Mouse (Mus musculus) small intestine, adult 2 months (tissue): ENCODE data around the gene Ntf5. TPM values are rescaled to one million over a fixed set of nuclear protein-coding genes. Genes with fewer than 3 reads are reported as not detected.
A peak's percentile ranks its signal among the peaks of the same experiment; 100 is the strongest.
"Not testable (repeated sequence)": the region's sequence is repeated elsewhere in the genome, so short reads cannot be mapped to it uniquely, and the experiment has no call there.

Source experiments
- H3K27ac ChIP-seq: fragments of 200-500 bp; 2 replicates; pipeline ENCODE4 v1.5.1; 2012; ENCODE audit warnings: low read depth, low read length, control low read depth, inconsistent platforms; ENCODE audit not compliant: insufficient read depth
- H3K27me3 ChIP-seq: fragments of 200-500 bp; 2 replicates; pipeline ENCODE4 v1.6.1; 2012; ENCODE audit warnings: mild to moderate bottlenecking, moderate library complexity, low read length, inconsistent platforms; ENCODE audit not compliant: control insufficient read depth, insufficient read depth
- H3K36me3 ChIP-seq: fragments of 200-500 bp; 2 replicates; pipeline ENCODE4 v1.6.1; 2012; ENCODE audit warnings: mild to moderate bottlenecking, low read length, control low read depth, inconsistent platforms; ENCODE audit not compliant: control insufficient read depth, insufficient read depth
- H3K4me1 ChIP-seq: fragments of 200-500 bp; 2 replicates; pipeline ENCODE4 v1.6.1; 2012; ENCODE audit warnings: low read length, inconsistent platforms, mixed read lengths; ENCODE audit not compliant: control insufficient read depth, insufficient read depth, insufficient read length
- H3K4me3 ChIP-seq: fragments of 200-500 bp; 2 replicates; pipeline ENCODE4 v1.5.1; 2012; ENCODE audit warnings: low read depth, mild to moderate bottlenecking, control low read depth, inconsistent platforms, low read length, moderate library complexity
- CTCF ChIP-seq: fragments of 200-500 bp; IDR thresholded peaks from 2 replicates; pipeline ENCODE4 v1.5.1; 2012; ENCODE audit warnings: low read depth, mild to moderate bottlenecking, control low read depth, inconsistent platforms, low read length, moderate library complexity, mixed read lengths; ENCODE audit not compliant: insufficient replicate concordance, insufficient read length; ENCODE audit errors: extremely low read depth
- POLR2A ChIP-seq: fragments of 200-500 bp; IDR thresholded peaks from 2 replicates; pipeline ENCODE4 v1.6.1; 2012; ENCODE audit warnings: low read depth, mild to moderate bottlenecking, control low read depth, inconsistent platforms, low read length, moderate library complexity
- WGBS: fragments of 180-500 bp; shearing (Covaris S2); methylation state at CpG from one replicate; pipeline ENCODE4 v1.1.7; 2018; 5-methylcytosine and 5-hydroxymethylcytosine counted together
- polyA plus RNA-seq: library from polyadenylated mRNA; depleted of rRNA; stranded (reverse); fragments of >200 nt; gene quantifications from 2 replicates; pipeline ENCODE4 v1.2.3, GENCODE M21; 2012

The Ntf5 gene
- polyA plus RNA-seq, 1 experiment: 0.28 TPM

- peak overlapping the region; percentile 98 for H3K27ac ChIP-seq
- H3K27me3 ChIP-seq: no peaks in the 10 kb centered on the region
- peaks cover 22% of the 10 kb centered on the region for H3K4me1 ChIP-seq
- WGBS: 5% methylated on average over 13 of the region's 13 CpGs
- peaks cover 33% of the 10 kb centered on the region for H3K36me3 ChIP-seq
- H3K4me3 ChIP-seq: peak overlapping the region; percentile 42
- no peak for TF ChIP-seq CTCF
- TF ChIP-seq POLR2A: no peak
These were observed 47.4 kb downstream of the Ntf5 start for GRCm38 (mm10) chr7:45460860-45461314.

GRCm38 (mm10) chr7:45461326-45461725 lies 47.8 kb downstream of the Ntf5 start:
- WGBS: 56% methylated on average over 5 of the region's 5 CpGs
- Histone ChIP-seq H3K36me3 (peaks cover 33% of the 10 kb centered on the region), H3K27ac (peak overlapping the region; percentile 98), H3K27me3 (no peaks in the 10 kb centered on the region), H3K4me1 (peaks cover 22% of the 10 kb centered on the region), H3K4me3 (peak overlapping the region; percentile 42)
- TF ChIP-seq POLR2A: no peak
- no peak for TF ChIP-seq CTCF

- WGBS: 91% methylated on average over 4 of the region's 4 CpGs
- Histone ChIP-seq H3K4me3 (no peak overlapping the region), H3K27ac (peak overlapping the region; percentile 54; the same call in 1 of the 2 replicates), H3K27me3 (no peaks in the 10 kb centered on the region), H3K4me1 (peaks cover 22% of the 10 kb centered on the region), H3K36me3 (peaks cover 32% of the 10 kb centered on the region)
- TF ChIP-seq CTCF: no peak
- TF ChIP-seq POLR2A: no peak
These were observed 48.3 kb downstream of the Ntf5 start for GRCm38 (mm10) chr7:45461781-45462180.

GRCm38 (mm10) chr7:45462325-45462724 lies 48.8 kb downstream of the Ntf5 start:
- H3K4me3 ChIP-seq: no peak overlapping the region
- H3K36me3 ChIP-seq: peaks cover 27% of the 10 kb centered on the region
- 85% methylated on average over 4 of the region's 4 CpGs for WGBS
- no peak overlapping the region for H3K27ac ChIP-seq
- H3K4me1 ChIP-seq: peaks cover 18% of the 10 kb centered on the region
- no peak for TF ChIP-seq POLR2A
- TF ChIP-seq CTCF: no peak
- H3K27me3 ChIP-seq: no peaks in the 10 kb centered on the region

- Histone ChIP-seq H3K4me1 (peaks cover 16% of the 10 kb centered on the region), H3K36me3 (peaks cover 21% of the 10 kb centered on the region)
- WGBS: 70% methylated on average over 4 of the region's 4 CpGs
- not testable (repeated sequence) for H3K27ac ChIP-seq, H3K27me3 ChIP-seq, H3K4me3 ChIP-seq
These were observed 49.4 kb downstream of the Ntf5 start for GRCm38 (mm10) chr7:45462868-45463267.

- 91% methylated on average over 7 of the region's 7 CpGs for WGBS
- Histone ChIP-seq H3K27ac (no peak overlapping the region), H3K4me1 (peaks cover 16% of the 10 kb centered on the region), H3K36me3 (peaks cover 13% of the 10 kb centered on the region), H3K4me3 (no peak overlapping the region), H3K27me3 (no peaks in the 10 kb centered on the region)
- TF ChIP-seq CTCF (no peak), POLR2A (no peak)
These were observed 50.7 kb downstream of the Ntf5 start for GRCm38 (mm10) chr7:45463987-45464778.

- Histone ChIP-seq H3K27ac (no peak overlapping the region), H3K36me3 (peaks cover 13% of the 10 kb centered on the region), H3K4me3 (no peak overlapping the region), H3K4me1 (peaks cover 13% of the 10 kb centered on the region), H3K27me3 (no peaks in the 10 kb centered on the region)
- no peak for TF ChIP-seq CTCF
- TF ChIP-seq POLR2A: no peak
- 95% methylated on average over 12 of the region's 12 CpGs for WGBS
These were observed 51.6 kb downstream of the Ntf5 start for GRCm38 (mm10) chr7:45465112-45465511.
